In genomic region chr12:49974591-49975323, GRCm38 (mm10) we compare ENCODE assay signal across 11 mouse cellular contexts.
A peak's percentile ranks its signal among the peaks of the same experiment; 100 is the strongest.
DNase-seq lines count a peak whose midpoint lies in the region; ATAC-seq lines count a peak whose summit lies in the region.
"Had no signal": no experiment of that assay in that cellular context is flagged by ENCODE, and none has a peak within 500 bp of the region (broad histone marks: within the 10 kb centered on the region; RNA-seq: fewer than 3 reads in every experiment).

No protein-coding gene starts in this region.

- ATAC-seq in heart, embryonic 11.5 days (replicated peaks; ENCODE audit: insufficient number of reproducible peaks, low FRiP score, low TSS enrichment) = no peak
- ATAC-seq in neural tube, embryonic 11.5 days (ENCODE audit: insufficient read depth, low FRiP score, low TSS enrichment) = peak; percentile 64; the same call in 1 of the 2 replicates
- ATAC-seq in forebrain, embryonic 16.5 days = peak; percentile 84
- ATAC-seq in kidney, embryonic 14.5 days (ENCODE audit: low FRiP score, low TSS enrichment) = no peak

- no peak overlapping the region for H3K27ac ChIP-seq in heart, embryonic 11.5 days (ENCODE audit: low read depth, low read length)
- no peak overlapping the region for H3K27ac ChIP-seq in neural tube, embryonic 11.5 days (ENCODE audit: low read depth, low read length)
- no peak overlapping the region for H3K27ac ChIP-seq in forebrain, embryonic 16.5 days (ENCODE audit: low read length)
- no peak overlapping the region for H3K27ac ChIP-seq in kidney, embryonic 14.5 days (ENCODE audit: low read depth, low read length)

- 50% methylated on average over 2 of the region's 2 CpGs for WGBS in heart, embryonic 11.5 days (ENCODE audit: insufficient replicate concordance)
- 35% methylated on average over 2 of the region's 2 CpGs for WGBS in neural tube, embryonic 11.5 days
- 3% methylated on average over 2 of the region's 2 CpGs for WGBS in forebrain, embryonic 16.5 days
- 74% methylated on average over 2 of the region's 2 CpGs for WGBS in kidney, embryonic 14.5 days

- no peak overlapping the region for H3K4me3 ChIP-seq in heart, embryonic 11.5 days (ENCODE audit: low read depth, low read length)
- no peak overlapping the region for H3K4me3 ChIP-seq in neural tube, embryonic 11.5 days (ENCODE audit: low read depth, low read length)
- no peak overlapping the region for H3K4me3 ChIP-seq in forebrain, embryonic 16.5 days (replicated peaks; ENCODE audit: low read length)
- no peak overlapping the region for H3K4me3 ChIP-seq in kidney, embryonic 14.5 days (ENCODE audit: low read length)

- H3K27me3 ChIP-seq in heart, embryonic 11.5 days (ENCODE audit: control insufficient read depth, insufficient read depth, low read length) = no peaks in the 10 kb centered on the region
- H3K27me3 ChIP-seq in neural tube, embryonic 11.5 days (ENCODE audit: control insufficient read depth, insufficient read depth, low read length) = no peaks in the 10 kb centered on the region
- H3K27me3 ChIP-seq in forebrain, embryonic 16.5 days (replicated peaks; ENCODE audit: control insufficient read depth, insufficient read depth, low read length) = no peaks in the 10 kb centered on the region
- H3K27me3 ChIP-seq in kidney, embryonic 14.5 days (ENCODE audit: control insufficient read depth, insufficient read depth, low read length) = no peaks in the 10 kb centered on the region
- H3K27me3 ChIP-seq: CH12.LX had no signal

- no peaks in the 10 kb centered on the region for H3K36me3 ChIP-seq in heart, embryonic 11.5 days (ENCODE audit: control insufficient read depth, insufficient read depth, low read length)
- H3K36me3 ChIP-seq in neural tube, embryonic 11.5 days (ENCODE audit: control insufficient read depth, insufficient read depth, low read length) = no peaks in the 10 kb centered on the region
- no peaks in the 10 kb centered on the region for H3K36me3 ChIP-seq in forebrain, embryonic 16.5 days (ENCODE audit: control insufficient read depth, insufficient read depth)
- H3K36me3 ChIP-seq in kidney, embryonic 14.5 days (ENCODE audit: control insufficient read depth, insufficient read depth, low read length) = no peaks in the 10 kb centered on the region

- no peaks in the 10 kb centered on the region for H3K4me1 ChIP-seq in heart, embryonic 11.5 days (ENCODE audit: control insufficient read depth, insufficient read depth, low read length)
- 0 out of 2 replicates have a peak, but pooled peaks cover 4% of the 10 kb centered on the region for H3K4me1 ChIP-seq in neural tube, embryonic 11.5 days (ENCODE audit: control insufficient read depth, insufficient read depth, low read length)
- peaks cover 2% of the 10 kb centered on the region; the same call in 1 of the 2 replicates for H3K4me1 ChIP-seq in forebrain, embryonic 16.5 days (replicated peaks; ENCODE audit: control insufficient read depth, insufficient read depth, low read length)
- H3K4me1 ChIP-seq in kidney, embryonic 14.5 days (ENCODE audit: control insufficient read depth, insufficient read depth, low read length) = no peaks in the 10 kb centered on the region

- no peak overlapping the region for H3K9ac ChIP-seq in heart, embryonic 11.5 days (ENCODE audit: low read depth, low read length)
- no peak overlapping the region for H3K9ac ChIP-seq in neural tube, embryonic 11.5 days (ENCODE audit: low read length)
- H3K9ac ChIP-seq in forebrain, embryonic 16.5 days (replicated peaks; ENCODE audit: low read depth, low read length) = no peak overlapping the region
- no peak overlapping the region for H3K9ac ChIP-seq in kidney, embryonic 14.5 days (ENCODE audit: low read depth, low read length)

- DNase-seq in heart, adult 18-20 months = peak; percentile 1 to 3
- no peak for DNase-seq in neural tube, embryonic 11.5 days (ENCODE audit: low spot score)
- no peak for DNase-seq in neural tube, embryonic 10.5 days (ENCODE audit: extremely low spot score, low spot score)
- peak; percentile 91 for DNase-seq in retina, postnatal 1 day
- no peak for DNase-seq in left cerebral cortex, postnatal 25 days (ENCODE audit: low spot score in 2 of 2)
- DNase-seq: kidney, postnatal 36 days; right cerebral cortex, postnatal 4 days had no signal

- no peaks in the 10 kb centered on the region for H3K9me3 ChIP-seq in heart, embryonic 11.5 days (replicated peaks; ENCODE audit: control insufficient read depth, low read length)
- H3K9me3 ChIP-seq in neural tube, embryonic 11.5 days (ENCODE audit: control insufficient read depth, low read length) = no peaks in the 10 kb centered on the region
- no peaks in the 10 kb centered on the region for H3K9me3 ChIP-seq in forebrain, embryonic 16.5 days (ENCODE audit: control insufficient read depth, low read length)
- H3K9me3 ChIP-seq in kidney, embryonic 14.5 days (ENCODE audit: control insufficient read depth, low read length) = no peaks in the 10 kb centered on the region

- H3K4me2 ChIP-seq in heart, embryonic 11.5 days = no peak overlapping the region
- no peak overlapping the region for H3K4me2 ChIP-seq in neural tube, embryonic 11.5 days (ENCODE audit: low read depth)
- no peak overlapping the region for H3K4me2 ChIP-seq in forebrain, embryonic 16.5 days (ENCODE audit: low read length)
- H3K4me2 ChIP-seq in kidney, embryonic 14.5 days (replicated peaks; ENCODE audit: low read depth, low read length) = no peak overlapping the region

- intact Hi-C loops in left cerebral cortex, postnatal 25 days (cut with DNase I) = no loop called here

Comparison
In these comparisons a context has a peak if more than half of its experiments do, and no peak if none do; other contexts are left out.
1. DNase-seq: peak in heart, adult 18-20 months (2 of 2) and retina, postnatal 1 day (single experiment); none in neural tube, embryonic 11.5 days (single experiment), neural tube, embryonic 10.5 days (single experiment) and left cerebral cortex, postnatal 25 days (0 of 2).
2. ATAC-seq: peak in neural tube, embryonic 11.5 days (single experiment) and forebrain, embryonic 16.5 days (single experiment); none in heart, embryonic 11.5 days (single experiment) and kidney, embryonic 14.5 days (single experiment).